Mouse (Mus musculus): Measurements from ENCODE around the gene Il17d. TPM values are rescaled to one million over a fixed set of nuclear protein-coding genes. Genes with fewer than 3 reads are reported as not detected.

Gene Il17d
- total and polyA plus RNA-seq, 2 experiments from 2014 or later: 3.0 to 5.3 TPM

DNA sequence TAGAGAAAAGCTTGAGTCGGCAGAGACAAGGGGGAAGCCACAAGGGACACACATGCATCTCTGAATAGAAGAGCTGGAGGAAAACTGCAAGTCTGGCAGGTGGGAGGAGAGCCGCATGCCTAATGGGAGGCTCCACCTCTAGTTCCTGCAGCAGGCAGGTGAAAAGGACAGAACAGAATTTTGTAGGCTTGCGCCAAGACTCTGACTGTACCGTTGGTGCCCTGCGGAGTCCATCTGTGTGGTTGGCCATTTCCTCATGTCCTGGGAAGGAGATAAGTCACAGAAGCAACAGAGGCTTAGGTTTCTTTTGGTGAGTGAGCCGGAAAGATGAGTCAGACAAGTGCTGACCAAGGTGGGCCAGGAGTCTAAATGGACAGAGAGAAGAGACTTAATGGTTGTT is 20.8 kb upstream of the Il17d start:
- H3K4me3 ChIP-seq (ENCODE audit: low read depth, low read length): no peak overlapping the region

DNA sequence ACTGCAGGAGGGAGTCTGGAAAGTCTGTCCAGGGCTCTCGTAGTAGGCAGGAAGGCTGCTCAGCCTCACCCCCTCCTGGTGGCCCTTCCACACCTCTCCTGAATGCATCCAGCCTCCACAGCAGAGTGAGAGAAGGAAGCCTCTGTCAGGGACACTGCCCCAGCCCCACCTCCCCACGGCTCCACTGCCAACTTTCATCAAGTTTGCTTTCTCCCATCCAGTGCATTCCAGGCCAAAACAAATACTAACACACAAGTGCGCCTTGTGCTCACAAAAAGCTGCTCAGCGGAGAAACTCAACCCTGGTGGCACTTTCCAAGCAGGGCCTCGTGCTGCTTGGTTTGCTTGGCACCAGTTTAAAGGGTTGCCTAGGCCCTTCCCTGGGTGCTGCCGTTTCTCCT is 15.0 kb upstream of the Il17d start:
- Histone ChIP-seq H3K9me3 (replicated peaks; ENCODE audit: control insufficient read depth, low read length) (no peaks in the 10 kb centered on the region), H3K4me2 (ENCODE audit: low read depth, low read length) (no peak overlapping the region), H3K9ac (replicated peaks; ENCODE audit: low read depth, low read length) (no peak overlapping the region), H3K27ac (ENCODE audit: low read depth) (no peak overlapping the region), H3K27me3 (ENCODE audit: control insufficient read depth, insufficient read depth, low read length) (no peaks in the 10 kb centered on the region), H3K4me1 (ENCODE audit: control insufficient read depth, insufficient read depth) (no peaks in the 10 kb centered on the region), H3K36me3 (replicated peaks; ENCODE audit: control insufficient read depth, insufficient read depth, low read length) (no peaks in the 10 kb centered on the region), H3K4me3 (ENCODE audit: low read depth, low read length) (no peak overlapping the region)
- TF ChIP-seq EP300 (IDR thresholded peaks at IDR 0.05; ENCODE audit: low read depth) (no peak), CTCF (IDR thresholded peaks at IDR 0.05; ENCODE audit: low read depth) (no peak; the same call in 1 of the 2 replicates)
- no peak for DNase-seq (ENCODE audit: low spot score)
- ATAC-seq (ENCODE audit: insufficient read depth, low read depth): no peak; the same call in 1 of the 2 replicates
- WGBS: 66% methylated on average over 6 of the region's 6 CpGs

More for the DNA sequence above, 20.8 kb upstream of the Il17d start:
- H3K4me2 ChIP-seq (ENCODE audit: low read depth, low read length): no peak overlapping the region
- H3K36me3 ChIP-seq (replicated peaks; ENCODE audit: control insufficient read depth, insufficient read depth, low read length): 0 out of 2 replicates have a peak, but pooled peaks cover 4% of the 10 kb centered on the region
- H3K4me1 ChIP-seq (ENCODE audit: control insufficient read depth, insufficient read depth): no peaks in the 10 kb centered on the region
- no peaks in the 10 kb centered on the region for H3K9me3 ChIP-seq (replicated peaks; ENCODE audit: control insufficient read depth, low read length)
- 76% methylated on average over 6 of the region's 6 CpGs for WGBS
- no peak for ATAC-seq (ENCODE audit: insufficient read depth, low read depth)
- DNase-seq (ENCODE audit: low spot score): no peak
- no peak overlapping the region for H3K9ac ChIP-seq (replicated peaks; ENCODE audit: low read depth, low read length)
- no peaks in the 10 kb centered on the region for H3K27me3 ChIP-seq (ENCODE audit: control insufficient read depth, insufficient read depth, low read length)
- no peak for TF ChIP-seq EP300 (IDR thresholded peaks at IDR 0.05; ENCODE audit: low read depth)
- no peak for TF ChIP-seq CTCF (IDR thresholded peaks at IDR 0.05; ENCODE audit: low read depth)
- H3K27ac ChIP-seq (ENCODE audit: low read depth): no peak overlapping the region

DNA sequence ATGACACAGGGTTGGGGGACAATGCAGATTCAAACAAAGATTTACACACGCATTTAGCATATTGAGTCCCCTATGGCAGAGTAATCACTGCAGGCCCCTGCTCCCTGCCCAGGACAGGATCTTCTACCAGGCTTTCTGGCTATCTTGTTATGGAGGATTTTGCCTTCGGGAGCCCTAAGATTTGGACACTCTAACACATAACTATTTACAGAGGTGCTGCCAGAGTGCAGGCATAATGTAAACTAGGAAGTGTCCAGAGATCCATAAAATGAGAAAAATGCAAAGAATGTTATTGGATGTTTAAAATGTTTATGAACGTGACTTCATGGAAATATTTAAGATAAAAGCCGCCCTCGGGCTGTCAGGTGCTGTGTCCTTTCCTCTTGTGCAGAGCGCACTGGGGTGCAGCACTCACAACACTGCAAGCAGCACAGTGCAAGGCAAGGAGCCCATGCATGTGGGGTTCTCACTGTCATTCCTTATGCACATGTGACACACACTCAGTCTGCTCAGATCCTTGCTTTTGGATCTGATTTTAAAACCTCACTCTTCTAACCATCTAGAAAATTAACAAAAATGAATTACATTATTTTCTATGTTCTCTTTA is 9.3 kb upstream of the Il17d start:
- ATAC-seq (ENCODE audit: insufficient read depth, low read depth): no peak
- WGBS: 43% methylated on average over 6 of the region's 6 CpGs

DNA sequence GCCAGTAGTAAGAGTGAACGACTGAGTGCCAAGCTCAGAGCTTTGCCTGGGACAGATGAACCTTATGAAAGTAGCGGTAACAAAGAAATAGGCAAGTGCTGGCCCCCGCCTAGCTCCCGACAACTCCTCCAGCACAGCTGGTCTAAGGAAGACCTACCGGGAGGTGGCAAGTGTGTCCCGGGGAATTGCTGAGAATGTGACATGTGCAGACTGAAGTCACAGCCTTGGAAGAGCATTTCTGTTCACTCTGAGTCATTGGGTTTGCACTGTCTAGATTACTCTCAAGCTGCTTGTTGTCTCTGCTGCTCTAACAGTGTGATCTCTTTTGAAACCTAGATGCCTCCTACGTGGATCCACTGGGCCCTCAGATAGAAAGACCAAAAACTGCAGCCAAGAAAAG is 7.6 kb upstream of the Il17d start:
- Histone ChIP-seq H3K36me3 (replicated peaks; ENCODE audit: control insufficient read depth, insufficient read depth, low read length) (no peaks in the 10 kb centered on the region), H3K27me3 (ENCODE audit: control insufficient read depth, insufficient read depth, low read length) (no peaks in the 10 kb centered on the region), H3K4me1 (ENCODE audit: control insufficient read depth, insufficient read depth) (no peaks in the 10 kb centered on the region), H3K9me3 (replicated peaks; ENCODE audit: control insufficient read depth, low read length) (no peaks in the 10 kb centered on the region), H3K4me2 (ENCODE audit: low read depth, low read length) (no peak overlapping the region), H3K9ac (replicated peaks; ENCODE audit: low read depth, low read length) (no peak overlapping the region), H3K4me3 (ENCODE audit: low read depth, low read length) (no peak overlapping the region), H3K27ac (ENCODE audit: low read depth) (no peak overlapping the region)
- WGBS: 87% methylated on average over 7 of the region's 7 CpGs
- ATAC-seq (ENCODE audit: insufficient read depth, low read depth) (no peak), DNase-seq (ENCODE audit: low spot score) (no peak)
- TF ChIP-seq EP300 (IDR thresholded peaks at IDR 0.05; ENCODE audit: low read depth) (no peak), CTCF (IDR thresholded peaks at IDR 0.05; ENCODE audit: low read depth) (no peak)

More for the DNA sequence above, 9.3 kb upstream of the Il17d start:
- Histone ChIP-seq H3K36me3 (replicated peaks; ENCODE audit: control insufficient read depth, insufficient read depth, low read length) (no peaks in the 10 kb centered on the region), H3K27me3 (ENCODE audit: control insufficient read depth, insufficient read depth, low read length) (no peaks in the 10 kb centered on the region), H3K27ac (ENCODE audit: low read depth) (no peak overlapping the region), H3K9ac (replicated peaks; ENCODE audit: low read depth, low read length) (no peak overlapping the region), H3K4me2 (ENCODE audit: low read depth, low read length) (no peak overlapping the region), H3K4me1 (ENCODE audit: control insufficient read depth, insufficient read depth) (no peaks in the 10 kb centered on the region), H3K4me3 (ENCODE audit: low read depth, low read length) (no peak overlapping the region), H3K9me3 (replicated peaks; ENCODE audit: control insufficient read depth, low read length) (no peaks in the 10 kb centered on the region)
- no peak for DNase-seq (ENCODE audit: low spot score)
- TF ChIP-seq EP300 (IDR thresholded peaks at IDR 0.05; ENCODE audit: low read depth): no peak

DNA sequence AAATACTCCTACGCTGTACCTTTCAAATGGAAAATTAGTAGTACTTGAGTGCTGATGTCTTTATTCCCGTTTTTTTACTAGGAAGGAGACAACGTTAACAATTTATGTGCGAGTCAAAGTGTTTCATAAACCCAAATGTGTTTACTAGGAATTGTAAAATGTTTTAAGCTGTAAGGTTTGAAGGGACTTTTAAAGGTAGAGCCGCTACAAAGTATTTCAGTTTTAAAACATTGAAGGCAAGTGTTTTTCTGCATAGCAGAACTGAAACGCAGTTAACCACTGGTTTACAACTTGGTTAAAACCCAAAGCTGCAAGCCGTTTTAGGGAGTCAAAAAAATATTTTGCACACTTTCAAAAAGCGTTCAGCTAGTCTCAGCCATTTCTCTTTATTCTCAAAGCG is 815 bp upstream of the Il17d start:
- Histone ChIP-seq H3K36me3 (replicated peaks; ENCODE audit: control insufficient read depth, insufficient read depth, low read length) (no peaks in the 10 kb centered on the region), H3K9ac (replicated peaks; ENCODE audit: low read depth, low read length) (no peak overlapping the region), H3K27ac (ENCODE audit: low read depth) (no peak overlapping the region), H3K4me1 (ENCODE audit: control insufficient read depth, insufficient read depth) (0 out of 2 replicates have a peak, but pooled peaks cover under 1% of the 10 kb centered on the region), H3K4me2 (ENCODE audit: low read depth, low read length) (no peak overlapping the region), H3K9me3 (replicated peaks; ENCODE audit: control insufficient read depth, low read length) (no peaks in the 10 kb centered on the region), H3K27me3 (ENCODE audit: control insufficient read depth, insufficient read depth, low read length) (peaks cover 23% of the 10 kb centered on the region), H3K4me3 (ENCODE audit: low read depth, low read length) (no peak overlapping the region)
- no peak for ATAC-seq (ENCODE audit: insufficient read depth, low read depth)
- TF ChIP-seq CTCF (IDR thresholded peaks at IDR 0.05; ENCODE audit: low read depth) (no peak), EP300 (IDR thresholded peaks at IDR 0.05; ENCODE audit: low read depth) (no peak)
- WGBS: 92% methylated on average over 9 of the region's 9 CpGs
- no peak for DNase-seq (ENCODE audit: low spot score)

Measured in heart, postnatal 0 days (tissue).